Mouse (Mus musculus) bone marrow macrophage, adult 2 months (primary cell): ENCODE results near the gene Zfp711. TPM values are rescaled to one million over a fixed set of nuclear protein-coding genes. Genes with fewer than 3 reads are reported as not detected.
A peak's percentile ranks its signal among the peaks of the same experiment; 100 is the strongest.

Experiments
- H3K27ac ChIP-seq: 2 replicates; pipeline ENCODE4 v1.5.1; 2012; ENCODE audit warnings: low read depth, low read length; ENCODE audit not compliant: insufficient read depth
- H3K4me1 ChIP-seq: 2 replicates; pipeline ENCODE4 v1.6.1; 2012; ENCODE audit warnings: low read length; ENCODE audit not compliant: control insufficient read depth, insufficient read depth
- H3K4me3 ChIP-seq: 2 replicates; pipeline ENCODE4 v1.5.1; 2012; ENCODE audit warnings: mild to moderate bottlenecking, low read length, moderate library complexity; ENCODE audit not compliant: insufficient read depth
- CTCF ChIP-seq: IDR thresholded peaks from 2 replicates; pipeline ENCODE4 v1.5.1; 2012; ENCODE audit warnings: low read depth, mild to moderate bottlenecking, low read length, moderate library complexity
- POLR2A ChIP-seq: IDR thresholded peaks from 2 replicates; pipeline ENCODE4 v1.6.1; 2012; ENCODE audit warnings: mild to moderate bottlenecking, low read depth, low read length, borderline replicate concordance
- polyA plus RNA-seq: library from polyadenylated mRNA; stranded (reverse); fragments of >200 nt; gene quantifications from 2 replicates; pipeline ENCODE4 v1.2.4, GENCODE M21; 2012; ENCODE audit not compliant: missing spikeins, insufficient read depth, insufficient read length

The Zfp711 gene
- polyA plus RNA-seq = not detected in 2 replicates

DNA sequence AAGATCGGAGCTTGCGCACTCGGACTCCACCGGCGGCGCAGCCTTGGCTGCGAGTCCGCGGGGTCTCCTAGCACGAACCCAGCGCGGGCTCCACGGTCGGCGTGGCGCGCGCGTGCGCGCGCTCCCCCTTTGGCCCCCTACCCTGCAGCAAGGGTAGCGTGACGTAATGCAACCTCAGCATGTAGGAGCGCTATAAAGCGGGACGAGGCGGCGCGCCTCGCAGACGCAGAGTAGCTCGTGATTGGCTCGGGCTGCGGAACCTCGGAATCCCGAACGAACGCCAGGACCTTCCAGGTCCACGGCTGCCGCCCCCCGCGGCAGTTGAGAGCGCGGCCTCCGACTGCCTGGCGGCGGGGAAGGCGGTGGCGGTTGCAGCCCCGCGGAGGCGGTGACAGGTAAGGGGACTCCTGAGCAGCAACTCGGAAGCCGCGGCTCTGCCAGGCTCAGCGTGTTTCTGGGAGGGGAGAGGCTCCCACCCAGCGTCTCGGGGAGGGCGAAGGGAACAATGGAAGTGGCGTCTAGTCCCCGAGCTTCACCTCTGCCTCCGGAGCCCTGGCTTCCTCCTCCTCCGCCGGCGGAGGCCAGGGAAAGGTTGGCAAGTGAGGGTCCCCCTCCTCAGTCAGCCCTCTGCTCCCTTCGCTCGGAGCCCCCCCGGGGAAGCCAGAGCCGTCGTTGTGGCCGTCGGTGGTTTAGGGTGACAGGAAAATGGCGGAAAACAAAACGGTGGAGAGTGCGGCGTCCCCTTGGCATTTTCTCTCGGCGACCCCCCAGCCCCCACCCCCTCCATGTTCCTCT lies at the start of gene Zfp711:
Gene Zfp711 (plus strand): TSS at position 16 of the 795 bp plus-strand sequence.
- H3K4me3 ChIP-seq = peak within 1 kb of the TSS; percentile 8; the same call in 1 of the 2 replicates
- TF ChIP-seq POLR2A = no peak
- no peak for TF ChIP-seq CTCF
- no peaks in the 10 kb centered on the region for H3K4me1 ChIP-seq
- H3K27ac ChIP-seq = no peak within 1 kb of the TSS

- no peak overlapping the region for H3K4me3 ChIP-seq
- no peaks in the 10 kb centered on the region for H3K4me1 ChIP-seq
- no peak for TF ChIP-seq CTCF
- TF ChIP-seq POLR2A = no peak
- H3K27ac ChIP-seq = no peak overlapping the region
These were observed 32.6 kb upstream of the Zfp711 start for GRCm38 (mm10) chrX:112567716-112568115.

DNA sequence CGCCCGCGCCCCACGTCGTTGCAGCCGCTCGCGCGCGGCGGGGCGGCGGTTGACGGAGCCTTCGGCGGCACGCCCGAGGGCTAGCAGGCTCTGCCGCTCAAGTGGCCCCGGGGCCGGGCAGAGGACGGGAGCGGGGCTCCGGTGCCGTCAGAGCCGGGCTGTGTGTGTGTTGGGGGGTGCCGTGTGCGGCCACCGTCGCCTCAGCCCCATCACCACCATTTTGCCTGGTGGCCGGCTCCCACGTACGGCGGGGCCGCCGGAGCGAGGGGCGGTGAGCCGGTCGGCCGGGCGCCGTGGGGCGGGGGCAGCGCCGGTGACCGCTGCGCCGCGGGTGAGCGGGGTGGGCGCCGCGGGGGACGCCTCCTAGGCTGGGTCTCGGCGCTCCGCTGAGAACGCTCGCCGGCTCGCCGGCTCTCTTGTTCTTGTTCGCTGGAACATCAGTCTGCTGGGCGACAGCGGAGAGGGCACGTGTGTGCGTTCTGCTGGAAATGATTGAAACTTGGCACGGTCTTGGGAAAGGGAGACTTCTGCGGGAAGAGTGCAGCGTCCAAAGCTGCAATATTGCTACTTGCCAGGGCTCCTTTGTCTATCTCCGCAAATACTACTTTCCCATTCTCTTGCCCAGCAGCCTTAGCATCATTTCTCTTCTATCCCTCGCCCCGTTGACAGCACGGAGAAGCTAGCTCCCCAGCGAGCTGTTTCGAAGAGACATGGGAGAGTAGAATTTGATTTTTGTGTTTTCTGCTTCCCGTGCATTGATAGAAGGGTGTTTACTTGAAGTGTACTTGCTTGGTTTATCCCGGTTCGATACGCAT lies 1.2 kb downstream of the Zfp711 start:
- Histone ChIP-seq H3K4me1 (no peaks in the 10 kb centered on the region), H3K4me3 (no peak overlapping the region), H3K27ac (no peak overlapping the region)
- TF ChIP-seq POLR2A = no peak
- TF ChIP-seq CTCF = no peak

DNA sequence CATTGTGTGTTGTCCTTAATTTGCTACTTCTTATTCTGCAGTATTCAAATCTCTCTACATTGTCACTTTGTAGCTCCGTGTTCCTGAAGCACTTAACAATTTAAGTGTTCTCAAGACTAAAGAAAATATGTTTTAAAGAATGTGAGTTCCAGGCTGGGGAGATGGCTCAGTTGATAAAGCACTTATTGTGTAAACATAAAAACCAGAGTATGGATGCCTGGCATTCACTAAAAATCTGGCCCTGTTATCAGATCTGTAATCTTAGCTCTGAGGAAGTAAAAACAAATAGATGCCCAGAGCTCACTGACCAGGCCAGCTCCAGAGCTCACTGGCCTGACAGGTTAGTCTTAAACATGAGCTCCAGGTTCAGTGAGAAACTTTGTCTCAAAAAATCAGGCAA lies 75.2 kb downstream of the Zfp711 start:
- Histone ChIP-seq H3K4me1 (no peaks in the 10 kb centered on the region), H3K27ac (no peak overlapping the region), H3K4me3 (no peak overlapping the region)
- TF ChIP-seq POLR2A (no peak), CTCF (no peak)

DNA sequence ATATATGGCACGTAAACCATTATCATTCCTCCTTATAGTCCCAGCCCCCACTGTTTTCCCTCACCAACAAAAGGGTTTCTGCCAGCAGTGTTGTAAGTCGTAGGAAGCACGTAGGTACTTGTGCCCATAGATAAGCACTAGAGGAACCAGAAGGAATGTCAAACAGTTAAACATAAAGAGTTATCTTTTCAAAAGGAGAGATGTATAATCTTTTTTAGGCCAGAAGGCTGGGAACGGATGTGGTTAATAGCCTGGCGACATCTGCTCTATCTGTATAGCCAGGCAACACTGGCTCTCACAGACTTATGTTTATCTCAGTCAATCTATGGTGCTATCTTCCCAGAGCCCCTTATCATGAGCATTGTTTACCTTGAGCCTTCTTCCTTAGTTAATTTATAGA lies 80.3 kb downstream of the Zfp711 start:
- Histone ChIP-seq H3K4me3 (no peak overlapping the region), H3K4me1 (no peaks in the 10 kb centered on the region), H3K27ac (no peak overlapping the region)
- TF ChIP-seq POLR2A = no peak
- no peak for TF ChIP-seq CTCF

Other genes starting within 250 kb of the Zfp711 start
- gene Satl1, start 193.7 kb upstream of the Zfp711 start, polyA plus RNA-seq = not detected in 2 replicates
- not detected in 2 replicates for gene 2010106E10Rik, start 105.3 kb upstream of the Zfp711 start, polyA plus RNA-seq
- gene Pof1b, start 98.1 kb downstream of the Zfp711 start, polyA plus RNA-seq = not detected in 2 replicates